Mouse (Mus musculus): Measurements from ENCODE around the gene Arhgap40. TPM values are rescaled to one million over a fixed set of nuclear protein-coding genes. Genes with fewer than 3 reads are reported as not detected.

Arhgap40 gene
- total and polyA plus RNA-seq, 3 experiments, result not detected

GRCm38 (mm10) chr2:158519071-158519470 is 6.5 kb downstream of the Arhgap40 start:
- TF ChIP-seq CTCF (conservative IDR thresholded peaks at IDR 0.05 in 1 of 2, IDR thresholded peaks at IDR 0.05 in 1 of 2; ENCODE audit: low read depth in 2 of 2, low read length in 2 of 2) (no peak), MEF2A (IDR thresholded peaks at IDR 0.05; ENCODE audit: borderline replicate concordance, low read depth, low read length) (no peak), IRF4 (IDR thresholded peaks at IDR 0.05; ENCODE audit: low read depth, low read length) (no peak), ETS1 (conservative IDR thresholded peaks at IDR 0.05; ENCODE audit: low read depth, low read length) (no peak), POLR2A (IDR thresholded peaks at IDR 0.05; ENCODE audit: low read depth, low read length) (no peak), SMC3 (IDR thresholded peaks at IDR 0.05; ENCODE audit: low read depth, low read length) (no peak)
- Histone ChIP-seq H3K27ac (ENCODE audit: insufficient read depth, low read depth) (no peak overlapping the region), H3K36me3 (replicated peaks in 1 of 2; ENCODE audit: control insufficient read depth in 1 of 2, insufficient read depth in 1 of 2, low read length in 1 of 2) (no peaks in the 10 kb centered on the region), H3K4me2 (ENCODE audit: insufficient read depth, low read depth, poor library complexity, severe bottlenecking) (no peak overlapping the region), H3K4me3 (replicated peaks in 1 of 3; ENCODE audit: low read depth in 2 of 3, low read length in 2 of 3, poor library complexity in 1 of 3) (no peak overlapping the region), H3K4me1 (ENCODE audit: control insufficient read depth in 1 of 2, insufficient read depth in 2 of 2) (peaks cover 0 to 2% of the 10 kb centered on the region in 2 experiments; a peak in 1 of 4 replicates), H3K9ac (ENCODE audit: insufficient read depth, low read depth) (no peak overlapping the region), H3K27me3 (replicated peaks) (peaks cover 3% of the 10 kb centered on the region), H3K79me2 (replicated peaks; ENCODE audit: control insufficient read depth, extremely low read depth, insufficient read depth, poor library complexity, severe bottlenecking) (no peaks in the 10 kb centered on the region), H3K9me3 (replicated peaks; ENCODE audit: low read length) (peaks cover 4% of the 10 kb centered on the region)
- dilution Hi-C loops (cut with MboI; ENCODE audit: extremely low pct_ligation_motif_present, extremely low pct_unique_long_range_greater_than_20kb, low sequenced_read_pairs) (no loop called here), in situ Hi-C loops (cut with MboI; ENCODE audit: low pct_ligation_motif_present, low pct_unique_long_range_greater_than_20kb, low sequenced_read_pairs) (no loop called here)
- DNase-seq (ENCODE audit: extremely low read depth), result no peak

GRCm38 (mm10) chr2:158519800-158520199 is 7.2 kb downstream of the Arhgap40 start:
- no peak for DNase-seq (ENCODE audit: extremely low read depth)
- no peak overlapping the region for H3K4me2 ChIP-seq (ENCODE audit: insufficient read depth, low read depth, poor library complexity, severe bottlenecking)
- no peak overlapping the region for H3K9ac ChIP-seq (ENCODE audit: insufficient read depth, low read depth)
- no peaks in the 10 kb centered on the region for H3K36me3 ChIP-seq (replicated peaks in 1 of 2; ENCODE audit: control insufficient read depth in 1 of 2, insufficient read depth in 1 of 2, low read length in 1 of 2)
- H3K9me3 ChIP-seq (replicated peaks; ENCODE audit: low read length), result peaks cover 4% of the 10 kb centered on the region
- no peak for TF ChIP-seq NRF1 (IDR thresholded peaks at IDR 0.05; ENCODE audit: low read depth, low read length)
- no peak for TF ChIP-seq NELFE (IDR thresholded peaks at IDR 0.05; ENCODE audit: low read depth, low read length)
- H3K4me1 ChIP-seq (ENCODE audit: control insufficient read depth in 1 of 2, insufficient read depth in 2 of 2), result peaks cover 0 to 2% of the 10 kb centered on the region in 2 experiments; a peak in 1 of 4 replicates
- in situ Hi-C loops (cut with MboI; ENCODE audit: low pct_ligation_motif_present, low pct_unique_long_range_greater_than_20kb, low sequenced_read_pairs) (no loop called here), dilution Hi-C loops (cut with MboI; ENCODE audit: extremely low pct_ligation_motif_present, extremely low pct_unique_long_range_greater_than_20kb, low sequenced_read_pairs) (no loop called here)
- H3K27me3 ChIP-seq (replicated peaks), result peaks cover 5% of the 10 kb centered on the region
- no peak overlapping the region for H3K4me3 ChIP-seq (replicated peaks in 1 of 3; ENCODE audit: low read depth in 2 of 3, low read length in 2 of 3, poor library complexity in 1 of 3)
- no peak overlapping the region for H3K27ac ChIP-seq (ENCODE audit: insufficient read depth, low read depth)
- no peaks in the 10 kb centered on the region for H3K79me2 ChIP-seq (replicated peaks; ENCODE audit: control insufficient read depth, extremely low read depth, insufficient read depth, poor library complexity, severe bottlenecking)

- no peaks in the 10 kb centered on the region for H3K36me3 ChIP-seq (replicated peaks in 1 of 2; ENCODE audit: control insufficient read depth in 1 of 2, insufficient read depth in 1 of 2, low read length in 1 of 2)
- H3K79me2 ChIP-seq (replicated peaks; ENCODE audit: control insufficient read depth, extremely low read depth, insufficient read depth, poor library complexity, severe bottlenecking), result no peaks in the 10 kb centered on the region
- H3K27ac ChIP-seq (ENCODE audit: insufficient read depth, low read depth), result no peak overlapping the region
- H3K4me3 ChIP-seq (replicated peaks in 1 of 3; ENCODE audit: low read depth in 2 of 3, low read length in 2 of 3, poor library complexity in 1 of 3), result no peak overlapping the region
- TF ChIP-seq PAX5 (IDR thresholded peaks at IDR 0.05; ENCODE audit: low read length), result no peak
- no peak for TF ChIP-seq SMC3 (IDR thresholded peaks at IDR 0.05; ENCODE audit: low read depth, low read length)
- no peak for TF ChIP-seq CTCF (conservative IDR thresholded peaks at IDR 0.05 in 1 of 2, IDR thresholded peaks at IDR 0.05 in 1 of 2; ENCODE audit: low read depth in 2 of 2, low read length in 2 of 2)
- TF ChIP-seq MAX (IDR thresholded peaks at IDR 0.05; ENCODE audit: low read length), result no peak
- no peak for TF ChIP-seq JUND (conservative IDR thresholded peaks at IDR 0.05; ENCODE audit: low read depth, low read length)
- no peak for TF ChIP-seq JUN (IDR thresholded peaks at IDR 0.05; ENCODE audit: insufficient read depth, low read depth, low read length)
- no peak for TF ChIP-seq SIN3A (IDR thresholded peaks at IDR 0.05; ENCODE audit: low read length)
- TF ChIP-seq USF2 (conservative IDR thresholded peaks at IDR 0.05; ENCODE audit: low read depth, low read length), result no peak
- no peak for TF ChIP-seq EP300 (IDR thresholded peaks at IDR 0.05; ENCODE audit: low read length)
- no peak for TF ChIP-seq HCFC1 (IDR thresholded peaks at IDR 0.05; ENCODE audit: low read depth, low read length)
- TF ChIP-seq ZMIZ1 (IDR thresholded peaks at IDR 0.05; ENCODE audit: low read depth, low read length), result no peak
- TF ChIP-seq MXI1 (IDR thresholded peaks at IDR 0.05; ENCODE audit: low read depth, low read length), result no peak
- no peak for TF ChIP-seq MEF2A (IDR thresholded peaks at IDR 0.05; ENCODE audit: borderline replicate concordance, low read depth, low read length)
- TF ChIP-seq CHD1 (IDR thresholded peaks at IDR 0.05; ENCODE audit: low read depth, low read length), result no peak
- TF ChIP-seq TCF12 (IDR thresholded peaks at IDR 0.05; ENCODE audit: low read depth, low read length), result no peak
- no peak for TF ChIP-seq ETS1 (conservative IDR thresholded peaks at IDR 0.05; ENCODE audit: low read depth, low read length)
- dilution Hi-C loops (cut with MboI; ENCODE audit: extremely low pct_ligation_motif_present, extremely low pct_unique_long_range_greater_than_20kb, low sequenced_read_pairs) (no loop called here), in situ Hi-C loops (cut with MboI; ENCODE audit: low pct_ligation_motif_present, low pct_unique_long_range_greater_than_20kb, low sequenced_read_pairs) (no loop called here)
- DNase-seq (ENCODE audit: extremely low read depth), result no peak
- H3K27me3 ChIP-seq (replicated peaks), result peaks cover 5% of the 10 kb centered on the region
- H3K9ac ChIP-seq (ENCODE audit: insufficient read depth, low read depth), result no peak overlapping the region
- H3K9me3 ChIP-seq (replicated peaks; ENCODE audit: low read length), result peaks cover 4% of the 10 kb centered on the region
- H3K4me1 ChIP-seq (ENCODE audit: control insufficient read depth in 1 of 2, insufficient read depth in 2 of 2), result no peaks in the 10 kb centered on the region; a peak in 1 of 4 replicates
- H3K4me2 ChIP-seq (ENCODE audit: insufficient read depth, low read depth, poor library complexity, severe bottlenecking), result no peak overlapping the region
These were observed 10.5 kb downstream of the Arhgap40 start for GRCm38 (mm10) chr2:158523060-158523459.

Measured in CH12.LX (cell line).